Mouse (Mus musculus) mature B cell (primary cell): ENCODE data around the gene Uaca.
"Not testable (repeated sequence)": the region's sequence is repeated elsewhere in the genome, so short reads cannot be mapped to it uniquely, and the experiment has no call there.

Source experiments
- in situ Hi-C: fragments of 300-500 bp; cut with MboI; formaldehyde crosslinking; loops from 2 replicates; pipeline ENCODE4 v1.14.3; 2019

Uaca gene

GRCm38 (mm10) chr9:60794841-60795351 is 554 bp downstream of the Uaca start:
- in situ Hi-C loops: no loop called here

- in situ Hi-C loops: no loop called here
These were observed 1.7 kb downstream of the Uaca start for GRCm38 (mm10) chr9:60796076-60796475.

GRCm38 (mm10) chr9:60797126-60797525 is 2.8 kb downstream of the Uaca start:
- in situ Hi-C loops: no loop called here

GRCm38 (mm10) chr9:60799061-60799460 is 4.7 kb downstream of the Uaca start:
- in situ Hi-C loops: no loop called here

GRCm38 (mm10) chr9:60800663-60801382 is 6.5 kb downstream of the Uaca start:
- in situ Hi-C loops: no loop called here

GRCm38 (mm10) chr9:60801746-60802145 is 7.4 kb downstream of the Uaca start:
- in situ Hi-C loops: no loop called here

- in situ Hi-C loops: no loop called here
These were observed 8.0 kb downstream of the Uaca start for GRCm38 (mm10) chr9:60802341-60802740.

GRCm38 (mm10) chr9:60806021-60806420 is 11.7 kb downstream of the Uaca start:
- in situ Hi-C loops: no loop called here

- in situ Hi-C loops: no loop called here
These were observed 13.7 kb downstream of the Uaca start for GRCm38 (mm10) chr9:60807996-60808395.

- in situ Hi-C loops: no loop called here
These were observed 19.0 kb downstream of the Uaca start for GRCm38 (mm10) chr9:60813139-60813880.

GRCm38 (mm10) chr9:60815502-60815901 is 21.2 kb downstream of the Uaca start:
- in situ Hi-C loops: no loop called here

GRCm38 (mm10) chr9:60817585-60817984 is 23.2 kb downstream of the Uaca start:
- in situ Hi-C loops: no loop called here

- in situ Hi-C loops: not testable (repeated sequence)
These were observed 24.2 kb downstream of the Uaca start for GRCm38 (mm10) chr9:60818582-60818981.

GRCm38 (mm10) chr9:60819340-60819739 is 25.0 kb downstream of the Uaca start:
- in situ Hi-C loops: no loop called here

- in situ Hi-C loops: no loop called here
These were observed 27.2 kb downstream of the Uaca start for GRCm38 (mm10) chr9:60821501-60821900.

- in situ Hi-C loops: no loop called here
These were observed 28.3 kb downstream of the Uaca start for GRCm38 (mm10) chr9:60822681-60823080.

GRCm38 (mm10) chr9:60825506-60825905 is 31.2 kb downstream of the Uaca start:
- in situ Hi-C loops: no loop called here

GRCm38 (mm10) chr9:60826759-60827158 is 32.4 kb downstream of the Uaca start:
- in situ Hi-C loops: no loop called here

GRCm38 (mm10) chr9:60828196-60828595 is 33.9 kb downstream of the Uaca start:
- in situ Hi-C loops: no loop called here

GRCm38 (mm10) chr9:60829610-60830009 is 35.3 kb downstream of the Uaca start:
- in situ Hi-C loops: no loop called here

GRCm38 (mm10) chr9:60830079-60830478 is 35.7 kb downstream of the Uaca start:
- in situ Hi-C loops: no loop called here

GRCm38 (mm10) chr9:60832233-60832632 is 37.9 kb downstream of the Uaca start:
- in situ Hi-C loops: no loop called here

GRCm38 (mm10) chr9:60836151-60836550 is 41.8 kb downstream of the Uaca start:
- in situ Hi-C loops: no loop called here
